ENCODE assay signal across 8 mouse cellular contexts in the genomic region with DNA sequence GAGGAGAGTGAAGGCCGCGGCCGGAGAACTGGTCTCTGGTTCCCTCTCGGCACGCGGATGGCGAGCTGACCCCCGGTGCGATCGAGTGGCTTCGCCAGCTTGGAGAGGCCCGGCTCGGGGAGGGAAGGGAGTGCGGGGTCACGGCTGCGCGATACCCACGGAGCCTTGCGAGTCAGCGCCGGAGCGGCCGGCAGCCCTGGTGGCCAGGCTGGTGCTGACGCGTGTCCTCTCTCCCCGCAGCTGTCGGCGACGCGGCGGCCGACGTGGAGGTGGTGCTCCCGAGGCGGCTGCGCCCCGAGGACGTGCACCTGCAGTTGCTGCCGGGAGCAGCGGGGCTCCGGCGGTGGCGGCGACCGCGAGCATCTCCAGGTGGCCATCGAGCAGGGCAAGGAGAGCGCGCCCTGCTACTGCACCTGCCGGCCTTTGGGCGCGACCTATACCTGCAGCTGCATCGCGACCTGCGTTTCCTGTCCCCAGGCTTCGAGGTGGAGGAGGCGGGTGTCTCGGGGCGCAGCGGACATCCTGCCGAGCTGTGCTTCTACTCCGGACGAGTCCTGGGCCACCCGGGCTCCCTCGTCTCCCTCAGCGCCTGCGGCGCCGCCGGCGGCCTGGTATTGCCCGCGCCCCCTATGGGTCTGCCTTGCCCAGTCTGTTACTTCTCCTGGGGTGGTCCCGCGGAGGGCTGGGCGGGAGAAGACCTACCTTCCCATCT. TPM values are rescaled to one million over a fixed set of nuclear protein-coding genes. Genes with fewer than 3 reads are reported as not detected.
DNase-seq lines count a peak whose midpoint lies in the region; ATAC-seq and TF ChIP-seq lines count a peak whose summit lies in the region.

No protein-coding gene starts in this region.

- H3K36me3 ChIP-seq in erythroblast, embryonic 14.5 days (ENCODE audit: control insufficient read depth) = no peaks in the 10 kb centered on the region
- H3K36me3 ChIP-seq in forebrain, postnatal 0 days (ENCODE audit: insufficient read depth) = no peaks in the 10 kb centered on the region
- H3K36me3 ChIP-seq in intestine, embryonic 15.5 days = no peaks in the 10 kb centered on the region
- no peaks in the 10 kb centered on the region for H3K36me3 ChIP-seq in midbrain, embryonic 15.5 days (replicated peaks)
- no peaks in the 10 kb centered on the region for H3K36me3 ChIP-seq in stomach, embryonic 16.5 days (ENCODE audit: control insufficient read depth, insufficient read depth, low read length)

- peak overlapping the region; percentile 40 for H3K4me3 ChIP-seq in erythroblast, embryonic 14.5 days (replicated peaks)
- H3K4me3 ChIP-seq in bone marrow, adult 2 months (replicated peaks; ENCODE audit: control insufficient read depth, low read depth, low read length) = peak overlapping the region; percentile 57
- H3K4me3 ChIP-seq in forebrain, postnatal 0 days (ENCODE audit: low read depth, low read length) = peak overlapping the region; percentile 63
- peak overlapping the region; percentile 67 for H3K4me3 ChIP-seq in intestine, embryonic 15.5 days (replicated peaks)
- H3K4me3 ChIP-seq in midbrain, embryonic 15.5 days = peak overlapping the region; percentile 64
- H3K4me3 ChIP-seq in stomach, embryonic 16.5 days (replicated peaks; ENCODE audit: low read length) = peak overlapping the region; percentile 72

- TF ChIP-seq POLR2A in bone marrow, adult 2 months (IDR thresholded peaks at IDR 0.05; ENCODE audit: borderline replicate concordance, control insufficient read depth, low read depth, low read length) = no peak; the same call in 1 of the 2 replicates

- H3K4me2 ChIP-seq in forebrain, postnatal 0 days (ENCODE audit: low read depth) = peak overlapping the region; percentile 100
- peak overlapping the region; percentile 100 for H3K4me2 ChIP-seq in intestine, embryonic 15.5 days (replicated peaks)
- H3K4me2 ChIP-seq in midbrain, embryonic 15.5 days = peak overlapping the region; percentile 98
- H3K4me2 ChIP-seq in stomach, embryonic 16.5 days (ENCODE audit: low read depth, low read length) = peak overlapping the region; percentile 100

- peaks cover 7% of the 10 kb centered on the region for H3K4me1 ChIP-seq in erythroblast, embryonic 14.5 days (ENCODE audit: control insufficient read depth)
- H3K4me1 ChIP-seq in bone marrow, adult 2 months (ENCODE audit: control insufficient read depth, insufficient read depth, low read length) = no peaks in the 10 kb centered on the region
- H3K4me1 ChIP-seq in forebrain, postnatal 0 days (ENCODE audit: insufficient read depth) = peaks cover 3% of the 10 kb centered on the region; the same call in 1 of the 2 replicates
- peaks cover 22% of the 10 kb centered on the region for H3K4me1 ChIP-seq in intestine, embryonic 15.5 days (replicated peaks)
- peaks cover 13% of the 10 kb centered on the region for H3K4me1 ChIP-seq in midbrain, embryonic 15.5 days
- H3K4me1 ChIP-seq in stomach, embryonic 16.5 days (ENCODE audit: control insufficient read depth, insufficient read depth, low read length) = peaks cover 23% of the 10 kb centered on the region

- no peak for ATAC-seq in erythroblast, adult 5-6 weeks (replicated peaks; ENCODE audit: low FRiP score, poor library complexity, severe bottlenecking)
- peak; percentile 28 for ATAC-seq in forebrain, postnatal 0 days
- peak; percentile 44 for ATAC-seq in intestine, embryonic 15.5 days
- peak; percentile 73 for ATAC-seq in midbrain, embryonic 15.5 days (replicated peaks)
- 0 out of 2 replicates have a peak, but pooled peaks have one; percentile 7 for ATAC-seq in stomach, embryonic 16.5 days (ENCODE audit: insufficient read depth, low FRiP score)

- H3K9me3 ChIP-seq in erythroblast, embryonic 14.5 days (ENCODE audit: control insufficient read depth, low read length) = no peaks in the 10 kb centered on the region
- H3K9me3 ChIP-seq in forebrain, postnatal 0 days (ENCODE audit: low read length) = no peaks in the 10 kb centered on the region
- H3K9me3 ChIP-seq in intestine, embryonic 15.5 days = no peaks in the 10 kb centered on the region
- H3K9me3 ChIP-seq in midbrain, embryonic 15.5 days = no peaks in the 10 kb centered on the region
- H3K9me3 ChIP-seq in stomach, embryonic 16.5 days (replicated peaks; ENCODE audit: control insufficient read depth, low read length) = no peaks in the 10 kb centered on the region

- H3K9ac ChIP-seq in forebrain, postnatal 0 days = peak overlapping the region; percentile 57
- peak overlapping the region; percentile 63 for H3K9ac ChIP-seq in intestine, embryonic 15.5 days
- peak overlapping the region; percentile 66 for H3K9ac ChIP-seq in midbrain, embryonic 15.5 days
- H3K9ac ChIP-seq in stomach, embryonic 16.5 days (ENCODE audit: low read length) = peak overlapping the region; percentile 78

- H3K27me3 ChIP-seq in erythroblast, embryonic 14.5 days (ENCODE audit: control insufficient read depth) = peaks cover 48% of the 10 kb centered on the region
- H3K27me3 ChIP-seq in forebrain, postnatal 0 days (ENCODE audit: insufficient read depth, low read length) = no peaks in the 10 kb centered on the region
- 0 out of 2 replicates have a peak, but pooled peaks cover 2% of the 10 kb centered on the region for H3K27me3 ChIP-seq in intestine, embryonic 15.5 days (replicated peaks)
- H3K27me3 ChIP-seq in midbrain, embryonic 15.5 days (replicated peaks) = peaks cover 18% of the 10 kb centered on the region
- no peaks in the 10 kb centered on the region for H3K27me3 ChIP-seq in stomach, embryonic 16.5 days (ENCODE audit: control insufficient read depth, insufficient read depth, low read length)

- under 1% methylated on average over 72 of the region's 76 CpGs for WGBS in bone marrow, adult 2 months
- under 1% methylated on average over 75 of the region's 76 CpGs for WGBS in forebrain, postnatal 0 days
- under 1% methylated on average over 76 of the region's 76 CpGs for WGBS in intestine, embryonic 15.5 days
- WGBS in midbrain, embryonic 15.5 days = 2% methylated on average over 74 of the region's 76 CpGs
- under 1% methylated on average over 76 of the region's 76 CpGs for WGBS in stomach, embryonic 16.5 days

- no peak overlapping the region; the same call in 1 of the 2 replicates for H3K27ac ChIP-seq in bone marrow, adult 2 months (ENCODE audit: control insufficient read depth, insufficient read depth, low read depth, low read length, poor library complexity)
- no peak overlapping the region for H3K27ac ChIP-seq in forebrain, postnatal 0 days (ENCODE audit: low read depth, low read length)
- H3K27ac ChIP-seq in intestine, embryonic 15.5 days = peak overlapping the region; percentile 62
- H3K27ac ChIP-seq in midbrain, embryonic 15.5 days = peak overlapping the region; percentile 73
- peak overlapping the region; percentile 58; the same call in 1 of the 2 replicates for H3K27ac ChIP-seq in stomach, embryonic 16.5 days (ENCODE audit: low read length)

- DNase-seq in forebrain, postnatal 0 days = peak; percentile 47
- peak; percentile 32 for DNase-seq in liver

- TF ChIP-seq CTCF in bone marrow, adult 2 months (IDR thresholded peaks at IDR 0.05; ENCODE audit: control insufficient read depth, insufficient read depth, low read length) = no peak
- peak; percentile 52 for TF ChIP-seq CTCF in forebrain, postnatal 0 days (IDR thresholded peaks at IDR 0.05; ENCODE audit: low read depth)

RNA-seq across cellular contexts. Expression of gene Adamts17, which starts 0.6 kb away (rescaled TPM):
- 0.02 TPM in 1 of 2 replicates, not detected in the other for polyA plus RNA-seq in erythroblast, embryonic 14.5 days (2012)
- not detected in 2 replicates for total RNA-seq in erythroblast, adult 5-6 weeks (2015; ENCODE audit: low replicate concordance)
- total RNA-seq in erythroblast, adult 5-6 weeks (2017; ENCODE audit: low replicate concordance) = not detected in 2 replicates
- polyA plus RNA-seq in bone marrow, adult 2 months (2011; ENCODE audit: insufficient read depth, insufficient read length, low replicate concordance, missing spikeins) = 0.56 and 2.3 TPM in 2 replicates
- 6.8 and 12.6 TPM in 2 replicates for total RNA-seq in forebrain, postnatal 0 days (2014; rRNA removed)
- polyA plus RNA-seq in forebrain, postnatal 0 days (2015; fragmentation: Nextera tagmentation; extraction: Ambion mirVana) = 3.3 and 4.1 TPM in 2 replicates
- 3.3 and 4.2 TPM in 2 replicates for polyA plus RNA-seq in intestine, embryonic 15.5 days (2015; fragmentation: Nextera tagmentation; extraction: Ambion mirVana)
- 3.1 and 3.7 TPM in 2 replicates for polyA plus RNA-seq in midbrain, embryonic 15.5 days (2015; fragmentation: Nextera tagmentation; extraction: Ambion mirVana)
- 5.3 and 5.9 TPM in 2 replicates for polyA plus RNA-seq in stomach, embryonic 16.5 days (2015; fragmentation: Nextera tagmentation; extraction: Ambion mirVana)

Comparison
In these comparisons a context has a peak if more than half of its experiments do, and no peak if none do; other contexts are left out.
1. H3K27ac ChIP-seq: peak in intestine, embryonic 15.5 days (single experiment), midbrain, embryonic 15.5 days (single experiment) and stomach, embryonic 16.5 days (single experiment); none in bone marrow, adult 2 months (single experiment) and forebrain, postnatal 0 days (single experiment).
2. Peak in every context shown above with its lines, with median percentiles within 50 percentile points of each other: H3K4me3 ChIP-seq, H3K4me2 ChIP-seq and H3K9ac ChIP-seq.